Mouse (Mus musculus) intestine, embryonic 15.5 days (tissue): ENCODE data around the gene Pigr. TPM values are rescaled to one million over a fixed set of nuclear protein-coding genes. Genes with fewer than 3 reads are reported as not detected.

ENCODE experiments used
- ATAC-seq: fragments of 200-750 bp; cut with Nextera tagmentation; 2 replicates; pipeline ENCODE4 v1.8.0; 2017; ENCODE audit warnings: moderate TSS enrichment, moderate library complexity
- H3K27ac ChIP-seq: fragments of 300-500 bp; sonication (generic); 2 replicates; pipeline ENCODE4 v1.5.1; 2015; ENCODE audit warnings: mild to moderate bottlenecking, inconsistent platforms
- H3K27me3 ChIP-seq: fragments of 300-500 bp; sonication (generic); replicated peaks from 2 replicates; pipeline ENCODE4 v1.6.1; 2015; ENCODE audit warnings: inconsistent platforms
- H3K36me3 ChIP-seq: fragments of 300-500 bp; sonication (generic); 2 replicates; pipeline ENCODE4 v1.6.1; 2015; ENCODE audit warnings: inconsistent platforms
- H3K4me1 ChIP-seq: fragments of 300-500 bp; sonication (generic); replicated peaks from 2 replicates; pipeline ENCODE4 v1.6.1; 2015; ENCODE audit warnings: inconsistent platforms
- H3K4me2 ChIP-seq: fragments of 300-500 bp; sonication (generic); replicated peaks from 2 replicates; pipeline ENCODE4 v1.6.1; 2015; ENCODE audit warnings: mild to moderate bottlenecking, inconsistent platforms
- H3K4me3 ChIP-seq: fragments of 300-500 bp; sonication (generic); replicated peaks from 2 replicates; pipeline ENCODE4 v1.5.1; 2015; ENCODE audit warnings: inconsistent platforms
- H3K9ac ChIP-seq: fragments of 300-500 bp; sonication (generic); 2 replicates; pipeline ENCODE4 v1.6.1; 2015; ENCODE audit warnings: inconsistent platforms
- H3K9me3 ChIP-seq: fragments of 300-500 bp; sonication (generic); 2 replicates; pipeline ENCODE4 v1.6.1; 2016; ENCODE audit warnings: inconsistent platforms
- WGBS: fragments of 180-500 bp; shearing (Covaris S2); methylation state at CpG from one replicate; pipeline ENCODE4 v1.1.7; 2015; 5-methylcytosine and 5-hydroxymethylcytosine counted together
- polyA plus RNA-seq: library from polyadenylated mRNA; unstranded; fragments of >200 nt; fragmentation: Nextera tagmentation; extraction: Ambion mirVana; gene quantifications from 2 replicates; pipeline ENCODE4 v1.2.1, GENCODE M21; 2015

Gene Pigr
- polyA plus RNA-seq, 1 experiment from 2014 or later: 0.96 TPM

DNA sequence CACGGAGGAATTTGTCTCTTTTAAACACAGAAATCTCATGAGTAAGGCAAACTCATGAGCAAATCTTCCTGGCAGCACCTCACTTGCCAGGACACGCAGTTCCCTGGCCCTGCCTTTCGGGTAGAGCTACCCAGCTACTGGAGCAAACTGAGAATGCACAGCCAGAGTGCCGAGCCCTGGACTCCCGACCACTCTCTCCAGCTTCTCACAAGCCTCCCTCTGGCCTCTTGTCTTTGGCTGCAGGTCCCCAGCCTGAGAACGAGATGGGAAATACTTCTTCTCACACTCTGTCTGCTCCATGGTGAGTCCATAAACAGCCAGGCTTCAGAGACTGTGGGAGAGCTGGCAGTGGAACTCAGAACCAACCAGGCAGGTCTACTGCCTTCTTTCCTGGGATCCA is 23.5 kb upstream of the Pigr start:
- Histone ChIP-seq H3K9me3 (no peaks in the 10 kb centered on the region), H3K36me3 (no peaks in the 10 kb centered on the region), H3K9ac (no peak overlapping the region), H3K4me3 (no peak overlapping the region), H3K4me2 (no peak overlapping the region), H3K4me1 (no peaks in the 10 kb centered on the region), H3K27ac (no peak overlapping the region), H3K27me3 (no peaks in the 10 kb centered on the region)
- WGBS: 54% methylated on average over 6 of the region's 6 CpGs
- ATAC-seq: no peak

DNA sequence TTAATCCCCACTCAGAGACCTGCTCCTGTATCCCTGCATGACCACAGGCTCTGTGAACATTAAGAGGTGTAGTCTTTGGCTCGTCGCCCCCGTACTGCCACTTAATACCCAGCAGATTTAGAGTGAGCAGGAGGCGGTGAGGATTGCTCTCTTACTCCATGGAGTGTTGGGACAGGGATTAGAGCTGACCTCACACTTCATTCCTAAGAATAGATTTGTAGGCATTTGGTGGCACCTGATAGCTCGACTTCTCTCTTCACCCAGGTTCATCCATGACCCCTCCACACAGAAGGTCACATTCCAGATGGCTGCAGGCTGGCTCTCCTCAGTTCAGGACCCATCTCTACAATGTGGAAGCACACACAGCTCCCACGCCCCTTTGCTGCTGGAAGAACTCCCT is 22.2 kb upstream of the Pigr start:
- 59% methylated on average over 6 of the region's 6 CpGs for WGBS
- Histone ChIP-seq H3K9me3 (no peaks in the 10 kb centered on the region), H3K4me2 (no peak overlapping the region), H3K4me3 (no peak overlapping the region), H3K27me3 (no peaks in the 10 kb centered on the region), H3K36me3 (no peaks in the 10 kb centered on the region), H3K4me1 (no peaks in the 10 kb centered on the region), H3K27ac (no peak overlapping the region), H3K9ac (no peak overlapping the region)
- no peak for ATAC-seq

DNA sequence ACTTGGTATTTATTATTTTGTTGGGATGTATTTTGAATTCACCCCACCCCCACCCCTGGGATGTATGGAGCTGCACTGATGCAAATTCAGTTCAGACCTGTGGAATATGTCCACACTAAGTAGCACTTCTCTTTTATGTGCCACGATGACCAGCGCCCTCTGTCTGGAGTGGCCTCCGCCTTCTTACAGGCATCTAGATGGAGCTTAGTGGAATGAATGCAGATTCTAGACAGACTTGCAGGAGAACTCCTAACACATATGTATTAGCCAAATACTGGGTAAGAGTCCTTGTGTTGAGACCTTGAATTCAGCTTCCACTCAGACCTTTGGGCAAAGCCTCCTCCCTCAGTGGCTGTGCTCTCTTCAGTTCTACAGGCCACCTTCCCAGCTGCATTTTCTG is 15.6 kb upstream of the Pigr start:
- H3K9me3 ChIP-seq: no peaks in the 10 kb centered on the region
- no peak overlapping the region for H3K4me3 ChIP-seq
- H3K36me3 ChIP-seq: no peaks in the 10 kb centered on the region
- no peak overlapping the region for H3K4me2 ChIP-seq
- ATAC-seq: no peak
- WGBS: 74% methylated on average over 3 of the region's 3 CpGs
- H3K27me3 ChIP-seq: no peaks in the 10 kb centered on the region
- H3K9ac ChIP-seq: no peak overlapping the region
- no peaks in the 10 kb centered on the region for H3K4me1 ChIP-seq
- no peak overlapping the region for H3K27ac ChIP-seq

DNA sequence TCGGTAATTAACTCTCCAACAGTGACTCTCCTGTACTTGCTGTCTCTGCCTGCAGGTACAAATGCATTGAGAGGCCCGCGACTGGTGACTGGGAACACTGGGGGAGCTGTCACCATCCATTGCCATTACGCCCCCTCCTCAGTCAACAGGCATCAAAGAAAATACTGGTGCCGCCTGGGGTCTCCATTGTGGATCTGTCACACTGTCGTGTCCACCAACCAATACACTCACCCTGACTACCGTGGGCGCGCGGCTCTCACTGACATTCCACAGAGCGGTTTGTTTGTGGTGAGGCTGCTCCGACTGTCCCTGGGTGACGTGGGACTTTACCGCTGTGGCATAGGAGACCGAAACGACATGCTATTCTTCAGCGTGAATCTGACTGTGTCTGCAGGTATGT is 15.2 kb upstream of the Pigr start:
- 72% methylated on average over 17 of the region's 17 CpGs for WGBS
- Histone ChIP-seq H3K4me2 (no peak overlapping the region), H3K4me1 (no peaks in the 10 kb centered on the region), H3K27me3 (no peaks in the 10 kb centered on the region), H3K9ac (no peak overlapping the region), H3K27ac (no peak overlapping the region), H3K4me3 (no peak overlapping the region), H3K9me3 (no peaks in the 10 kb centered on the region), H3K36me3 (no peaks in the 10 kb centered on the region)
- ATAC-seq: no peak

DNA sequence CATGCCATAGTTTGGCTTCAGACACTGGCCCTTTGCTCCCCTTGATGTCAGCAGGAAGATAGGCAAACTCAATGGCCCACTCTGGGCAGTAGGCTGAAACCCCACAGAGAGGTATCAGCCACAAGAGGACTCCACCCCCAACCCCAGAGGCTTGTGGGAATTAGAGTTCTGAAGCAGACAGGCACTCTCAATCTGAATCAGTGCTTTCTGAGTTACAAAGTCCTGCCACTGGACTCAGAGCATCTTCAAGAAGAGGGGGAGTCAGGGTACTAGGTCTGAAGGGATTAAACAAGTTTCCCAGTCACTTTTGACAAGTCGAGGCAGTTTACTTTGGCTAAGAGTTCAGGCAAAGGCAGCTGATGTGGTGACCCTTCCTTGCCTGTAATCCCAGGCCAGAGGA is 6.7 kb upstream of the Pigr start:
- H3K9ac ChIP-seq: no peak overlapping the region

DNA sequence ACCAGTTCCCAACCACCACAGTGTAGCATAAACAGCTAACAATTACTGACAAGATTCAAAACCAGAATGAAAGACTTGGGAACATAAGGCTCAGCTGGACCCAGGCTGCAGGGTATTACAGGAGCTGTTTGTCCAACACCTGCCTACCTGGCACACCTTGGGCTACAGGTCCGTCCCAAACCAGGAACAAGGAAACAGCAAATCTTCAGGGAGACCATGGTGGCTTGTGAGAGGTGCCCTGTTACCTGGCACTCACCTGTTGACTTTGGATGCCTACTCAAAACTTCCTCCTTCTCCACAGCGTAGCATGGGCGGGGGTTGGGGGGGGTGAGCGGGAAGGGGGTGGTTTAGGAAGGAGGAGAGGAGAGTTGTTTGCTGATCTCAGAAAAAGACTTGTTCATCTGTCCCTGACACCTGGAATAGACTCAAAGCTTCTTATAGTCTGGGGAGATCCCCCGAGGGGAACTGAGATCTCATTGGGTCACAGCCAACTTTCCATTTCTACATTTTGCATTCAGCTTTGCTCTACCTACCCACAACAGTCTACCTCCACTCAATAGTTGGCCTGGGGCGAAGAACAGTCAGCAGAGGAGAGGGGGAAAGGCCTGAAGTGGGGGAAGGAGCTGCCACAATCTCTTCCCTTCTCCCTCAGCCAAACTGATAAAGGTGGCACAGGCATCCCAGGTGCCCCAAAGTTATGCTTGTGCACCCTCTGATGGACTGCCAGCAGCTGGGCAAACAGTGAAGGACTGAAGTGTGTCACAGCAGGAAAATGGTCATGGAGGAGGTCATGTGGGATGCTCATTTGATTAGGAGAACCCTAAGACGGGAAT is 6.0 kb upstream of the Pigr start:
- H3K4me1 ChIP-seq: peaks cover 4% of the 10 kb centered on the region; the same call in 1 of the 2 replicates
- peak; percentile 56 for ATAC-seq
- no peaks in the 10 kb centered on the region for H3K27me3 ChIP-seq
- H3K9ac ChIP-seq: no peak overlapping the region
- no peak overlapping the region for H3K4me2 ChIP-seq
- H3K27ac ChIP-seq: peak overlapping the region; percentile 44; the same call in 1 of the 2 replicates
- 74% methylated on average over 7 of the region's 7 CpGs for WGBS
- H3K36me3 ChIP-seq: no peaks in the 10 kb centered on the region
- H3K9me3 ChIP-seq: no peaks in the 10 kb centered on the region
- no peak overlapping the region for H3K4me3 ChIP-seq

More for the DNA sequence above, 6.7 kb upstream of the Pigr start:
- no peak overlapping the region for H3K4me3 ChIP-seq
- H3K27ac ChIP-seq: no peak overlapping the region
- H3K4me2 ChIP-seq: no peak overlapping the region
- H3K9me3 ChIP-seq: no peaks in the 10 kb centered on the region
- ATAC-seq: no peak
- 68% methylated on average over 1 of the region's 1 CpGs for WGBS
- H3K27me3 ChIP-seq: no peaks in the 10 kb centered on the region
- H3K4me1 ChIP-seq: peaks cover 4% of the 10 kb centered on the region; the same call in 1 of the 2 replicates
- no peaks in the 10 kb centered on the region for H3K36me3 ChIP-seq

DNA sequence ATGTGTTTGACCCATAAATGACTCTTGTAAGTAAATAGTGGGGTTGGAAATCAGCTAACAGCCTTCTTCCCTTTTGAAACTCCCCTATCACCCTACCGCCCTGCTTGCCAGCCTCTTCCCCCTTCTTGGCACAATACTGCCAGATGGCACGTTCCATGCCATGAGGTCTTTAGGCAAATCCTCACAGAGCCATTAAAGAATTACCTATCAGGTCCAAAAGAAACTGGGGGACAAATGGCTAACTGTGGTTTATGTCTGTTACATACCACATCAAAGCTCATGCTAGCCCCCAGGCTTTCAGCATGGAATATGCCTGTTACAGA is 5.4 kb upstream of the Pigr start:
- Histone ChIP-seq H3K27ac (peak overlapping the region; percentile 74; the same call in 1 of the 2 replicates), H3K27me3 (no peaks in the 10 kb centered on the region), H3K4me3 (no peak overlapping the region), H3K4me1 (peaks cover 4% of the 10 kb centered on the region; the same call in 1 of the 2 replicates), H3K36me3 (no peaks in the 10 kb centered on the region), H3K9ac (no peak overlapping the region), H3K4me2 (no peak overlapping the region), H3K9me3 (no peaks in the 10 kb centered on the region)
- 72% methylated on average over 2 of the region's 2 CpGs for WGBS
- no peak for ATAC-seq

DNA sequence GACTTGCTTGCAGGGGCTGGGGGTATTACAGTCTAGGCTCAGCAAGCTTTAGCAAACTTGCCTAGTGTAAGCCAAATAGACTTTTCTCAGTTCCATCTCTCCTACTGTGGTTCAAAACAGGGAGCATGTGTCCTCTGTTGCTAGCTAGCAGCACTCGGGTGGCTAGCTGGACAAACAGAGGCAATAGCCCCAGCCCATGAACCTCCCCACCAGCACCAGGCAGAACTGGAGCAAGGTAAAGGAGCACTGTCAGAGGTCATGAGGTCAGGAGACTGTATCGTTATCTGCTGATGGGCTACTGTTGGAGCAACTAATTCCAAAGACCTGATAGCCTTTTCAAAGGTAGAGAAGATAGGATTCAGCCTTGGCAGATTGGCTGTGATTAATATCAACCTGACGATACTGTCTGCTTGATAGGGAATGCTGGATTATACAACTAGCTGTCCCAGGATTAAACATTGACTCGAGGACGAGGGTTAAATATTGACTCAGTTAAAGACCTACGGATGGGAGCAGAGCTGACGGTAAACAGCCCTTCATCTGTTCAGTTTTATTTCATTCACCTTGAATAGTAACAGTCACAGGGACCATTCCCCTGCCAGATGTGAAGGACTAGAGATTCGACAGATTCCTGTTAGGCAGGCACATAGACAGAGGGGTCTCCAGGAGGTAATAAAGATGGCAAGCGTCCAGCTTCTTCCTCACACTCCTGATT is 4.4 kb upstream of the Pigr start:
- Histone ChIP-seq H3K4me2 (no peak overlapping the region), H3K27ac (peak overlapping the region; percentile 74), H3K9ac (no peak overlapping the region), H3K36me3 (no peaks in the 10 kb centered on the region), H3K27me3 (no peaks in the 10 kb centered on the region), H3K4me3 (no peak overlapping the region), H3K4me1 (peaks cover 4% of the 10 kb centered on the region; the same call in 1 of the 2 replicates), H3K9me3 (no peaks in the 10 kb centered on the region)
- ATAC-seq: peak; percentile 83
- 40% methylated on average over 9 of the region's 9 CpGs for WGBS

DNA sequence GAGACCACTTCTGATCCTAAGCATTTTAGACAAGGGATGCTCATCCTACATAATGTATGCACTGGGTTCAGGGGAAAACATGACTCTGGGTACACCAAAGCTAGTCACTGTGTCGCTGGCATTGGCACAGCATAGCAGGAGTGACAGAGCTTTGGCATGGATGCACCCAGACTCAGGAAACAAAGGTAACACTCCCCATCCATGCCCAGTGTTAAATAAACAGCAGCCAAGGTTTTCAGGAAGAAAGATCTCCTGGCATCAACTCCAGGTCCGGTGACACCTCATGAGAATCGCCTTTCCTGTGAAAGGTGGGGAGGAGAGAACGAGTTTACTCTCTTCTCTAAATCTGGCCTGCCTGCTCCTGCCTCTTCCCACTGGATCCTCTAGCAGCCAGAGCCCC is 2.2 kb downstream of the Pigr start:
- Histone ChIP-seq H3K4me2 (no peak overlapping the region), H3K9me3 (no peaks in the 10 kb centered on the region), H3K36me3 (no peaks in the 10 kb centered on the region), H3K27ac (no peak overlapping the region), H3K27me3 (no peaks in the 10 kb centered on the region), H3K4me1 (peaks cover 3% of the 10 kb centered on the region; the same call in 1 of the 2 replicates), H3K4me3 (no peak overlapping the region), H3K9ac (no peak overlapping the region)
- no peak for ATAC-seq
- 78% methylated on average over 4 of the region's 4 CpGs for WGBS

DNA sequence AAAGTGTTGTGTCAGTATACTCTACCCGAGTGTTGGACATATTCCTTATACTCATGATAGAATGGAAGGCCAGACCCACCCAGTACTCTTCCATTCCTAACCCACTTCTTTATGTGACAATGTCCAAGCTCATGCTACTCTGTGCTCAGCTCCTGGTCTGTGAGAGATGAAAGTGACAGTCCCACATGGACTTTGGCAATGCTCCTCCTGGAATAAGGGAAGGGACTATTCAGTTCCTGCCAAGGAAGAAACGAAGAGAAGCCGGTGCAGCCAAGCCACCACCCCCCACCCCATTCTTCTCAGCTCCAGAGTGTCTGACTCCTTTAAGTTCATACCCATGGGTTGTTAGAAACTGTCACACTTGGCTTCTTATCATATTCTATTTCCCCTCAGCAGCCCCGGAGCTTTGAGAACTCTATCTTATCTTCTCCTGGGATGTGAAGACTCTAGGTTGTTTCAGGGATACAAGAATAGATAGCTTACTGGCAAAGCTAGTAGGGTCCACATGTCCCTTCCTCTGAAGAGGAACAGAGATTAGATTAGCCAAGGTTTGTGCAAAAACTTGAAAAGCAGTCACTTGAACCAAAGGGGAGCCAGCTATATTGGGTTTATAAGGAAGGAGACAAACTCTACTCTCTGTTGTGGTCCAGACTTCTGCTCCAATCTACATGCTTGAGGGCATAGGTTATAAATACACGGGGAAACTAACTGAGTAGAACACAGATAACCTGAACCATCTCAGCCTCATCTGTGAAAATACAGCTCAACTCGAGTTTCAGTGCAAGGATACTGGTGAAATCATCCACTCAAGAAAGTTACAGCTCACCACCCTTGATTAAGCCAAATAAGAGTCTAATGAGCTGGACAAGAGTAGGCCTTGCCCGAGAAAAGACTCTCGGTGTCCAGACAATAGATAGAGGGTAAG is 3.7 kb downstream of the Pigr start:
- Histone ChIP-seq H3K9me3 (no peaks in the 10 kb centered on the region), H3K27me3 (no peaks in the 10 kb centered on the region), H3K4me1 (peaks cover 3% of the 10 kb centered on the region; the same call in 1 of the 2 replicates), H3K4me3 (no peak overlapping the region), H3K4me2 (no peak overlapping the region), H3K27ac (peak overlapping the region; percentile 33; the same call in 1 of the 2 replicates), H3K9ac (no peak overlapping the region), H3K36me3 (no peaks in the 10 kb centered on the region)
- 64% methylated on average over 8 of the region's 8 CpGs for WGBS
- peak; percentile 21 for ATAC-seq

DNA sequence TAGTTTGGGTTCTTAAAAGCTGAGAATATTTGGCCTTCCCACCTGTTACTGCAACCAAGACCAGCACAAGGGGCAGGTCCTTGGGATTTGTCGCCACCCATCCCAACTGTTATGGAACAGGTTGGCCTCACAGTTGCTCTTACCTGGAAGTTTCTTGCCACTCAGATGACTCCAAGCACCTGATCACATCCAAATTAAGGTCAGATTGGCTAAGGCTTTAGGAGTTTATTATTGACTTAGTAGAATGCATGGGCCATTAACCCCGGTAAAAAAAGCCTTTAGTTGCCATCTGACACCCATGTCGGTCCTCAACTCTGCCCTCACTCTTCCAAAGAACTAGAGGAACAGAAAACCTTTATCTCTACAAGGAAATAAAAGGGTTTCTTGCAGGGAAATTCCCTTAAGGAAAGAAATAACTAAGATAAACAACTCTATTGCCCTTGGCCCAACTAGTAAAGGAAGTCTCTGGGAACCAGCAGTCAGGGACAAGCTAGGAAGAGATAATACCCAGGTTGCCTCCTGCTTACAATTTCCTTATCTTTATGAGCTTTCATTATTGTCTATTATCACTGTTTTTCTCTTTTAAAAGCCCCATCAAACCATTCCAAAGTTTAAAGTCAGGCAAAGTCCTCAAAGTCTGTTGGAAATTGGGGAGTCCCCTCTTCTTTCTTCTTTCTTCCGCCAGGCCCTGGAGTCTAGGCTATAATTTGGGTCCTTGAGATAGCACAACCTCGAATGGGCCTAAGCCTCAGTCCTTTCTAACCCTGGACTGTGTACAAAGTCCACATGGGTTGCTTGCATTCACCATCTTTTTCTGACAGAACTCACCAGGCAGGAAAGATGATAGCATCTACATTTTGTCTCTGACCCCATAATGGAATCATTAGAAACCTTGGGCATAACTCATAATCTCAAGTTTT is 6.0 kb downstream of the Pigr start:
- Histone ChIP-seq H3K4me2 (no peak overlapping the region), H3K27me3 (no peaks in the 10 kb centered on the region), H3K4me3 (no peak overlapping the region), H3K27ac (peak overlapping the region; percentile 63), H3K9me3 (no peaks in the 10 kb centered on the region), H3K9ac (no peak overlapping the region), H3K36me3 (no peaks in the 10 kb centered on the region), H3K4me1 (peaks cover 3% of the 10 kb centered on the region; the same call in 1 of the 2 replicates)
- ATAC-seq: peak; percentile 91
- 56% methylated on average over 5 of the region's 5 CpGs for WGBS
